Mouse (Mus musculus): ENCODE data around the gene Olfr1123. TPM values are rescaled to one million over a fixed set of nuclear protein-coding genes. Genes with fewer than 3 reads are reported as not detected.

Gene Olfr1123
- polyA plus RNA-seq, 1 experiment = not detected

GRCm38 (mm10) chr2:87429975-87430374, 13.5 kb downstream of the Olfr1123 start, which contains the start of gene Olfr1124:
Gene Olfr1124 (plus strand): TSS chr2:87430275.
- no peak for TF ChIP-seq MYOD1 (IDR thresholded peaks at IDR 0.05; ENCODE audit: control insufficient read depth, insufficient read length, low read depth)
- no peak for TF ChIP-seq MYOG (IDR thresholded peaks at IDR 0.05; ENCODE audit: control insufficient read depth, extremely low read depth, insufficient read length)
- TF ChIP-seq MAX (IDR thresholded peaks at IDR 0.05) = no peak
- no peak for TF ChIP-seq CEBPB (IDR thresholded peaks at IDR 0.05; ENCODE audit: low read depth)
- no peak for TF ChIP-seq USF1 (IDR thresholded peaks at IDR 0.05; ENCODE audit: low read depth)
- no peak for TF ChIP-seq CTCF (IDR thresholded peaks at IDR 0.05; ENCODE audit: control insufficient read depth, insufficient read depth, insufficient read length)
- no peak for TF ChIP-seq FOSL1 (IDR thresholded peaks at IDR 0.05; ENCODE audit: insufficient read depth, low read length, poor library complexity, severe bottlenecking)

DNA sequence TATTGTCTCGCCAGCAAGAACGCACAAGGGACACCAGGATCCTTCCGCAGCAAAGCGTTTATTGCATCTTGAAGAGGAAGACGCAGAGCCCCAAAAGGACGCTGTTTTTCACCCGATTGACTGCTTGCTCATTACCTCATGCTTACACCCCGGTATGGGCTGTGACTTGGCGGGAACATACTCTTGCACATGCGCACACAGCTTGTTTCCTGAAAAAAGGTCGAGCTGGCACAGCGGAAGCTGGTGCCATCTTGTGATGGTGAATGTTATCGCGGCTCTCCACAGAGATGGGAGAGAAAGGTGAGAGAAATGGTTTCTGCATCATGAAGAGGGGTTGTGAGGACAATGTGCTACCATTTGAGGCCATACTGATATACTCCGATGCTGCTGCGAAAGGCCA, 21.3 kb downstream of the Olfr1123 start:
- Histone ChIP-seq H3K27me3 (ENCODE audit: control insufficient read depth, insufficient read depth, insufficient read length) (no peaks in the 10 kb centered on the region), H3K4me3 (ENCODE audit: insufficient read depth, poor library complexity, severe bottlenecking) (no peak overlapping the region), H3K79me2 (ENCODE audit: control insufficient read depth, insufficient read depth) (no peaks in the 10 kb centered on the region), H3ac (ENCODE audit: control insufficient read depth, insufficient read length, low read depth) (no peak overlapping the region), H3K79me3 (ENCODE audit: low read depth) (no peaks in the 10 kb centered on the region), H3K36me3 (ENCODE audit: control insufficient read depth, insufficient read depth) (no peaks in the 10 kb centered on the region)
- TF ChIP-seq FOSL1 (IDR thresholded peaks at IDR 0.05; ENCODE audit: insufficient read depth, low read length, poor library complexity, severe bottlenecking) = no peak
- no peak for TF ChIP-seq MAX (IDR thresholded peaks at IDR 0.05)
- no peak for TF ChIP-seq CEBPB (IDR thresholded peaks at IDR 0.05; ENCODE audit: low read depth)
- no peak for TF ChIP-seq USF1 (IDR thresholded peaks at IDR 0.05; ENCODE audit: low read depth)

More at GRCm38 (mm10) chr2:87429975-87430374, 13.5 kb downstream of the Olfr1123 start, which contains the start of gene Olfr1124:
- Histone ChIP-seq H3K36me3 (ENCODE audit: control insufficient read depth, insufficient read depth) (no peaks in the 10 kb centered on the region), H3K79me2 (ENCODE audit: control insufficient read depth, insufficient read depth) (no peaks in the 10 kb centered on the region), H3K79me3 (ENCODE audit: low read depth) (no peaks in the 10 kb centered on the region), H3K4me3 (ENCODE audit: insufficient read depth, poor library complexity, severe bottlenecking) (no peak within 1 kb of the TSS), H3K27me3 (ENCODE audit: control insufficient read depth, insufficient read depth, insufficient read length) (no peaks in the 10 kb centered on the region), H3ac (ENCODE audit: control insufficient read depth, insufficient read length, low read depth) (no peak within 1 kb of the TSS)

DNA sequence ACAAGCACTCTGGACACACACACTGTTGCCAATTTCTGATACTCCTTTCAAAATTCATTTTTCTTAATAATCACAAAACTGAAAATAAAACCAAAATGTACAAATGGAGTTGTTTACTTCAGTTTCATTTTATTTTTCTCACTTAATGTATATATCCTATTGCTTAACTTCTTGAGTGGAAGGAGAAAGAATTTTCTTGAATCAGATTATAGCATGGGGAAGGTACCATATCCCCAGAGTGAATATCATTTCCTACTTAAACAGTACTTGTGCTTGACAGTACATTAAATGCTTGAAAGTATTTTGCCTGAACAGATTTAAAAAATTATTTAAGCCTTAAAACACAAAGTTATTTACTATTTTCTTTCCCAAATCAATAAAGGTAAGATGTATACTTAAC, 37.2 kb downstream of the Olfr1123 start, which contains the start of gene Olfr1126:
Olfr1126 (plus strand) TSS at position 301 of the 400 bp plus-strand sequence.
- no peak within 1 kb of the TSS for H3K4me3 ChIP-seq (ENCODE audit: insufficient read depth, poor library complexity, severe bottlenecking)
- H3K36me3 ChIP-seq (ENCODE audit: control insufficient read depth, insufficient read depth) = no peaks in the 10 kb centered on the region
- TF ChIP-seq MAX (IDR thresholded peaks at IDR 0.05) (no peak), USF1 (IDR thresholded peaks at IDR 0.05; ENCODE audit: low read depth) (no peak), FOSL1 (IDR thresholded peaks at IDR 0.05; ENCODE audit: insufficient read depth, low read length, poor library complexity, severe bottlenecking) (no peak), CEBPB (IDR thresholded peaks at IDR 0.05; ENCODE audit: low read depth) (no peak), MYOD1 (IDR thresholded peaks at IDR 0.05; ENCODE audit: control insufficient read depth, insufficient read length, low read depth) (no peak), MYOG (IDR thresholded peaks at IDR 0.05; ENCODE audit: control insufficient read depth, extremely low read depth, insufficient read length) (no peak), CTCF (IDR thresholded peaks at IDR 0.05; ENCODE audit: control insufficient read depth, insufficient read depth, insufficient read length) (no peak)
- no peaks in the 10 kb centered on the region for H3K79me3 ChIP-seq (ENCODE audit: low read depth)
- no peak within 1 kb of the TSS for H3ac ChIP-seq (ENCODE audit: control insufficient read depth, insufficient read length, low read depth)
- no peaks in the 10 kb centered on the region for H3K79me2 ChIP-seq (ENCODE audit: control insufficient read depth, insufficient read depth)
- no peaks in the 10 kb centered on the region for H3K27me3 ChIP-seq (ENCODE audit: control insufficient read depth, insufficient read depth, insufficient read length)

GRCm38 (mm10) chr2:87461769-87462168, 45.3 kb downstream of the Olfr1123 start:
- Histone ChIP-seq H3K36me3 (ENCODE audit: control insufficient read depth, insufficient read depth) (no peaks in the 10 kb centered on the region), H3K4me3 (ENCODE audit: insufficient read depth, poor library complexity, severe bottlenecking) (no peak overlapping the region), H3ac (ENCODE audit: control insufficient read depth, insufficient read length, low read depth) (no peak overlapping the region), H3K79me2 (ENCODE audit: control insufficient read depth, insufficient read depth) (no peaks in the 10 kb centered on the region), H3K79me3 (ENCODE audit: low read depth) (no peaks in the 10 kb centered on the region), H3K27me3 (ENCODE audit: control insufficient read depth, insufficient read depth, insufficient read length) (no peaks in the 10 kb centered on the region)
- TF ChIP-seq MYOG (IDR thresholded peaks at IDR 0.05; ENCODE audit: control insufficient read depth, extremely low read depth, insufficient read length) (no peak), USF1 (IDR thresholded peaks at IDR 0.05; ENCODE audit: low read depth) (no peak), MAX (IDR thresholded peaks at IDR 0.05) (no peak), MYOD1 (IDR thresholded peaks at IDR 0.05; ENCODE audit: control insufficient read depth, insufficient read length, low read depth) (no peak), FOSL1 (IDR thresholded peaks at IDR 0.05; ENCODE audit: insufficient read depth, low read length, poor library complexity, severe bottlenecking) (no peak), CTCF (IDR thresholded peaks at IDR 0.05; ENCODE audit: control insufficient read depth, insufficient read depth, insufficient read length) (no peak), CEBPB (IDR thresholded peaks at IDR 0.05; ENCODE audit: low read depth) (no peak)

Other genes starting within 250 kb of the Olfr1123 start
- gene Olfr1112, start 228.8 kb upstream of the Olfr1123 start, polyA plus RNA-seq (2012; fragmentation: generic; extraction: Trizol) = not detected
- not detected for gene Olfr1113, start 207.7 kb upstream of the Olfr1123 start, polyA plus RNA-seq (2012; fragmentation: generic; extraction: Trizol)
- gene Olfr1115, start 168.6 kb upstream of the Olfr1123 start, polyA plus RNA-seq (2012; fragmentation: generic; extraction: Trizol) = not detected
- gene Olfr1116, start 149.1 kb upstream of the Olfr1123 start, polyA plus RNA-seq (2012; fragmentation: generic; extraction: Trizol) = not detected
- not detected for gene Olfr1118, start 109.1 kb upstream of the Olfr1123 start, polyA plus RNA-seq (2012; fragmentation: generic; extraction: Trizol)
- gene Olfr1120, start 61.8 kb upstream of the Olfr1123 start, polyA plus RNA-seq (2012; fragmentation: generic; extraction: Trizol) = not detected
- gene Olfr1121, start 46.7 kb upstream of the Olfr1123 start, polyA plus RNA-seq (2012; fragmentation: generic; extraction: Trizol) = not detected
- not detected for gene Olfr1122, start 30.8 kb upstream of the Olfr1123 start, polyA plus RNA-seq (2012; fragmentation: generic; extraction: Trizol)
- not detected for gene Olfr1124, start 13.6 kb downstream of the Olfr1123 start, polyA plus RNA-seq (2012; fragmentation: generic; extraction: Trizol)
- not detected for gene Olfr1126, start 37.3 kb downstream of the Olfr1123 start, polyA plus RNA-seq (2012; fragmentation: generic; extraction: Trizol)
- gene Pramel7, start 80.5 kb downstream of the Olfr1123 start, polyA plus RNA-seq (2012; fragmentation: generic; extraction: Trizol) = not detected
- gene Pramel6, start 89.9 kb downstream of the Olfr1123 start, polyA plus RNA-seq (2012; fragmentation: generic; extraction: Trizol) = not detected
- not detected for gene Olfr153, start 115.2 kb downstream of the Olfr1123 start, polyA plus RNA-seq (2012; fragmentation: generic; extraction: Trizol)
- not detected for gene Olfr1128, start 128.9 kb downstream of the Olfr1123 start, polyA plus RNA-seq (2012; fragmentation: generic; extraction: Trizol)
- not detected for gene Olfr1129, start 157.3 kb downstream of the Olfr1123 start, polyA plus RNA-seq (2012; fragmentation: generic; extraction: Trizol)
- gene Olfr1130, start 189.6 kb downstream of the Olfr1123 start, polyA plus RNA-seq (2012; fragmentation: generic; extraction: Trizol) = not detected
- gene Olfr1131, start 210.5 kb downstream of the Olfr1123 start, polyA plus RNA-seq (2012; fragmentation: generic; extraction: Trizol) = not detected
- not detected for gene Olfr1132, start 220.9 kb downstream of the Olfr1123 start, polyA plus RNA-seq (2012; fragmentation: generic; extraction: Trizol)
- not detected for gene Olfr1133, start 230.7 kb downstream of the Olfr1123 start, polyA plus RNA-seq (2012; fragmentation: generic; extraction: Trizol)
- gene Olfr1134, start 241.8 kb downstream of the Olfr1123 start, polyA plus RNA-seq (2012; fragmentation: generic; extraction: Trizol) = not detected